Mouse (Mus musculus) ES-E14 (cell line): ENCODE data around the gene Zfp383. TPM values are rescaled to one million over a fixed set of nuclear protein-coding genes. Genes with fewer than 3 reads are reported as not detected.
A peak's percentile ranks its signal among the peaks of the same experiment; 100 is the strongest.
"Not testable (repeated sequence)": the region's sequence is repeated elsewhere in the genome, so short reads cannot be mapped to it uniquely, and the experiment has no call there.

Source experiments
- DNase-seq: peaks from one replicate; pipeline ENCODE4 v3.0.0-alpha.2; 2013; ENCODE audit warnings: low read depth, low spot score
- H3K27ac ChIP-seq: 2 replicates; pipeline ENCODE4 v1.5.1; 2012; ENCODE audit warnings: low read depth, mild to moderate bottlenecking, low read length, moderate library complexity, mixed read lengths; ENCODE audit not compliant: poor library complexity, insufficient read depth, severe bottlenecking
- H3K36me3 ChIP-seq: 2 replicates; pipeline ENCODE4 v1.6.1; 2012; ENCODE audit warnings: mild to moderate bottlenecking, low read length, moderate library complexity, mixed read lengths; ENCODE audit not compliant: control insufficient read depth, poor library complexity, insufficient read depth, severe bottlenecking
- H3K4me1 ChIP-seq, 2 experiments: fragments of 150-350 bp in 1 of 2; sonication (generic) in 1 of 2; 2 replicates each; pipeline ENCODE4 v1.6.1; 2012; ENCODE audit warnings: low read length in 2 of 2, mild to moderate bottlenecking in 1 of 2, mixed read lengths in 1 of 2; ENCODE audit not compliant: control insufficient read depth in 2 of 2, insufficient read depth in 2 of 2, poor library complexity in 1 of 2
- H3K4me3 ChIP-seq, 2 experiments: fragments of 150-350 bp in 1 of 2; sonication (generic) in 1 of 2; 2 replicates each; pipeline ENCODE4 v1.5.1; 2012; ENCODE audit warnings: low read length in 2 of 2, low read depth in 1 of 2, mild to moderate bottlenecking in 1 of 2, mixed read lengths in 1 of 2; ENCODE audit not compliant: insufficient read depth in 1 of 2, poor library complexity in 1 of 2, severe bottlenecking in 1 of 2
- H3K9ac ChIP-seq: 2 replicates; pipeline ENCODE4 v1.6.1; 2012; ENCODE audit warnings: low read depth, mild to moderate bottlenecking, low read length, mixed read lengths; ENCODE audit not compliant: poor library complexity, insufficient read depth, severe bottlenecking
- H3K9me3 ChIP-seq: fragments of 150-350 bp; sonication (generic); 2 replicates; pipeline ENCODE4 v1.6.1; 2012; ENCODE audit warnings: low read depth, mild to moderate bottlenecking, low read length; ENCODE audit not compliant: control insufficient read depth, insufficient read depth
- CHD2 ChIP-seq: IDR thresholded peaks from 2 replicates; pipeline ENCODE4 v1.6.1; 2014; ENCODE audit warnings: mild to moderate bottlenecking, low read depth, low read length, inconsistent platforms
- HCFC1 ChIP-seq: IDR thresholded peaks from 2 replicates; pipeline ENCODE4 v1.6.1; 2012; ENCODE audit warnings: low read length, inconsistent platforms, borderline replicate concordance; ENCODE audit not compliant: insufficient read depth
- MAFK ChIP-seq: IDR thresholded peaks from 2 replicates; pipeline ENCODE4 v1.6.1; 2014; ENCODE audit warnings: mild to moderate bottlenecking, low read depth, low read length, inconsistent platforms; ENCODE audit not compliant: insufficient read depth
- ZC3H11A ChIP-seq: IDR thresholded peaks from 2 replicates; pipeline ENCODE4 v1.6.1; 2012; ENCODE audit warnings: low read depth, mild to moderate bottlenecking, inconsistent platforms, low read length, borderline replicate concordance
- ZNF384 ChIP-seq: IDR thresholded peaks from 2 replicates; pipeline ENCODE4 v1.6.1; 2012; ENCODE audit warnings: low read depth, low read length, inconsistent platforms
- in situ Hi-C, 2 experiments: fragments of 600-800 bp; cut with MboI; formaldehyde crosslinking; loops; one replicate each; pipeline ENCODE4 v1.15.1; 2025; ENCODE audit warnings: low sequenced_read_pairs in 2 of 2, inconsistent platforms in 1 of 2; ENCODE audit not compliant: unreplicated experiment in 2 of 2
- total RNA-seq: library from RNA; depleted of rRNA; stranded (reverse); fragments of 300-350 nt; gene quantifications from 2 replicates; pipeline ENCODE4 v1.2.3, GENCODE M21; 2012; rRNA removed

Zfp383 gene
- total RNA-seq, 1 experiment, result 5.4 TPM

- Histone ChIP-seq H3K4me1 (peaks cover 0 to 2% of the 10 kb centered on the region in 2 experiments; a peak in 1 of 4 replicates), H3K4me3 (no peak overlapping the region), H3K27ac (no peak overlapping the region), H3K36me3 (no peaks in the 10 kb centered on the region), H3K9ac (no peak overlapping the region), H3K9me3 (no peaks in the 10 kb centered on the region)
- DNase-seq, result no peak
- in situ Hi-C loops, result no loop called here
- TF ChIP-seq MAFK (no peak), ZC3H11A (0 out of 2 replicates have a peak, but pooled peaks have one; percentile 10), CHD2 (no peak), HCFC1 (no peak), ZNF384 (0 out of 2 replicates have a peak, but pooled peaks have one; percentile 19)
These were observed 51.0 kb downstream of the Zfp383 start for GRCm38 (mm10) chr7:29959004-29959403.

- peak overlapping the region; percentile 51 for H3K9ac ChIP-seq
- in situ Hi-C loops, result not testable (repeated sequence)
- peak overlapping the region in 1 of 2 experiments; percentile 34; a peak in 2 of 4 replicates for H3K4me3 ChIP-seq
These were observed 57.2 kb downstream of the Zfp383 start for GRCm38 (mm10) chr7:29965115-29965810.

More at GRCm38 (mm10) chr7:29965115-29965810, 57.2 kb downstream of the Zfp383 start:
- not testable (repeated sequence) for DNase-seq, H3K4me1 ChIP-seq, H3K9me3 ChIP-seq, H3K27ac ChIP-seq, H3K36me3 ChIP-seq

Other genes starting within 250 kb of the Zfp383 start
- 1.1 and 1.2 TPM in 2 replicates for gene Catsperg2, start 181.2 kb upstream of the Zfp383 start, total RNA-seq
- 6.2 and 6.7 TPM in 2 replicates for gene Zfp84, start 139.7 kb upstream of the Zfp383 start, total RNA-seq
- 1.3 and 1.6 TPM in 2 replicates for gene Zfp30, start 124.2 kb upstream of the Zfp383 start, total RNA-seq
- 4.5 and 5.3 TPM in 2 replicates for gene Zfp790, start 92.1 kb upstream of the Zfp383 start, total RNA-seq
- 6.9 and 12.3 TPM in 2 replicates for gene Zfp940, start 54.6 kb upstream of the Zfp383 start, total RNA-seq
- gene Zfp420, start 48.2 kb upstream of the Zfp383 start, total RNA-seq, result 5.6 and 6.9 TPM in 2 replicates
- 5.1 and 6.1 TPM in 2 replicates for gene Zfp27, start 1.7 kb upstream of the Zfp383 start, total RNA-seq
- 11.7 and 24.1 TPM in 2 replicates for gene Zfp74, start 45.9 kb downstream of the Zfp383 start, total RNA-seq
- 120 and 126 TPM in 2 replicates for gene Zfp568, start 75.7 kb downstream of the Zfp383 start, total RNA-seq
- 2.1 and 3.3 TPM in 2 replicates for gene Zfp14, start 143.2 kb downstream of the Zfp383 start, total RNA-seq
- 5.8 and 7.3 TPM in 2 replicates for gene Zfp82, start 164.7 kb downstream of the Zfp383 start, total RNA-seq
- 0.26 and 0.71 TPM in 2 replicates for gene Gm26920, start 182.2 kb downstream of the Zfp383 start, total RNA-seq
- gene Zfp566, start 182.3 kb downstream of the Zfp383 start, total RNA-seq, result 13.1 and 16.3 TPM in 2 replicates
- gene Zfp260, start 186.6 kb downstream of the Zfp383 start, total RNA-seq, result 33.5 and 40.4 TPM in 2 replicates
- gene Zfp382, start 213.7 kb downstream of the Zfp383 start, total RNA-seq, result 5.3 and 5.7 TPM in 2 replicates